Mouse (Mus musculus) heart, postnatal 14 days (tissue): ENCODE data around the gene Gm5460. TPM values are rescaled to one million over a fixed set of nuclear protein-coding genes. Genes with fewer than 3 reads are reported as not detected.
A peak's percentile ranks its signal among the peaks of the same experiment; 100 is the strongest.

Experiments used
- DNase-seq, 2 experiments: peaks; one replicate each; pipeline ENCODE4 v3.0.0; 2021 to 2022
- intact Hi-C: fragments of 180-260 bp; cut with DNase I; formaldehyde crosslinking; loops from one replicate; pipeline ENCODE4 v1.15.1; 2025
- total RNA-seq, 2 experiments: library from RNA; stranded (reverse); gene quantifications; 2 replicates each; pipeline ENCODE4 v1.2.3; 2021

Gene Gm5460
- total RNA-seq, 2 experiments from 2014 or later, result not detected

DNA sequence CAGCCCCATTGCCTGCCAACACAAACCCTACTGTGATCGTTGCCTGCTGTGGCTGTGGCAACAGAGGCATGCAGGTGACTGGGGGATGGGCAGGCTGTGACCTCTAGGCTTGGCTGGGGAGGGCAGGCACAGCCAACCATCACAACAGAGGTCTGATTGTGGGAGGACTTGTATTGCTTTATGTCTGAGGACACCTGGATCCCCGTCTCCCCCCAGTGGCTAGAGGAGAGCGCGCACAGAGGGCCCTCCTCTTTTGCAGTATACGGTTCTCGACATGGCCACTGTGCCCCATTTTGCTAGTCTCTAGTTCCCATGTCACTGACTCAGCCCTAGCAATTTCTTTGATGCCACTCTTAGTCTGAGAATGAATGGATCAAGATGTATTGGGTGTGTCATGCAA, 55.1 kb downstream of the Gm5460 start:
- no peak for DNase-seq
- intact Hi-C loops, result no loop called here

DNA sequence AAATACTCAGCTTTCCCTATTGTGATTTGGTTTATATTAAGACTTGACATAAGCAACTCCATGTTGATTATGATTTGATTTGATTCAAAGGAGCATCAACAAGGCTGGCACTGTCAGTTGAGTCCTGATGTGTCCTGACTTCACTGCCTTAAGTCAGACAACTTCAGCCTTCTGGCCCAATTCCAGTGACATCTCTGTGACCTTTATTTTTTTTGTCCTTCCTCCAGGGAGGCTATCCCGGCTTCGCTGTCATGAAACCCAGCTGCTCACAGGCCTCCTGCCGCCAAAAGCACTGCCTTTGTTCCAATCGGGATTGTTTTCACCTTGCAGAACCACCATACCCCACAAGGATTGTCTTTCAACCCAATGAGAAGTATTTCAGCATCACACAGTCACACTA, 58.8 kb downstream of the Gm5460 start:
- DNase-seq, result peak in 1 of 2 experiments; percentile 29
- intact Hi-C loops, result no loop called here

DNA sequence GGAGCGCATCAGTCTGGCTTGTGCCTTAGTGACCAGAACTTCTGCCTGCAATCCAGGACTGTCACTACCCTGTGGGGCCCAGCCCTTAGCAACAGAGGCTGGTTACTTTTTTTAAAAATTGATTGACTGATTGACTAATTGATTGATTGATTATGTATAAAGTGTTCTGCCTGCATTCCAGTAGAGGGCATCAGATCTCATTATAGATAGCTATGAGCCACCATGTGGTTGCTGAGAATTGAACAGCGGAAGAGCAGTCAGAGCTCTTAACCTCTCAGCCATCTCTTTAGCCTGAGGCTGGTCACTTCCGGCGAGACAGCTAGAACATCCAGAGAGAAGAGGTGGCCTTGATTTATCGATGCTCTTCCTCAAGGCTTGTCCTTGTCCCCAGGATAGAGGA, 60.7 kb downstream of the Gm5460 start:
- intact Hi-C loops, result no loop called here
- no peak for DNase-seq

DNA sequence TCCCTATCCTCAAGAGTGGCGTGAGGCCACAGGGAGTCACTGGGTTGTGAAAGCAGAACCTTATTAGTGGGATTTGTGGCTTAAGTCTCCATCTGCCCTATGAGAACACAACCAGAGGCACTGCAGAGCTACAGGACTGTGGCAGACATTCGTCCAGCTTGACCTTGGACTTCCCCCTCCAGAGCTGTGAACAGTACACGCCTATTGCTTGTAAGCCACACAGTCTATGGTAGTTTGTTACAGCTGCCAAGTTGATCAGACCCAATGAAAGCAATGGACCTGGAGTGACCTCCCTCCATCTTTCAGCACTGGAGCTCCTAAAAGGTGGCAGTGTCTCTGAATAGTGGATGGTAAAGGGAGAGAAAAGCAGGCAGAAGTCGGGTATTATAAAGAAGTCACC, 61.7 kb downstream of the Gm5460 start:
- intact Hi-C loops, result no loop called here
- no peak for DNase-seq

DNA sequence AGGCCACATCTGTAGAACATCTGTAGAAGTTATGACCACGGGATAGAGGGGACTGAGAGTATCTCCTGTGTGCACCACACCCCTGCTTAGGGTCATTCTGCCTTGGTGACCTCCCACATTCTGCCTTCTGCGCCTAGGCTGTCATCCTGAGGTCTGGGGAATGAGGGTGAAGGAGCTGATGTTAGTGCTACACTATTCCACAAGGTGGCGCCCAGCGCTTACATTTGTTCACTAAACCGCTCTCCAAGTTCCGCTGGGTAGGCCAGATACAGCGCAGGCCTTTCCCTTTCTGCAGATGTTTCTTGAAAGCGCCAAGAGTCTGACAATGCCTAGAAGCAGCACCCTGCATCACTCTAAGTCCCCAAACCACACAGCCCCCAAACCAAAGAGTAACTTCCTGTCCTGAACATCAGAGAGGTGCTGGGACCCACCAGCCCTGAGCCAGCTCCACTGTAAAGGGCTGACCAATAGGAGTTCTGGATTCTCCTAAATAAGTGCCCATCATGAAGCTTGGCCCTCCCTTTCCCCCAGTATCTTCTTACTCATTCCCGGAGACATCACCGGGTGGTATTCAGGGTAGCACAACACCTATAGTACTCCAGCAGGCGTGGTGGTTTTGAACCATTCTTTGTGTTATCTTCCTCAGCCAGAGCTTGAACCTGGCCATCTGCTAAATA, 63.9 kb downstream of the Gm5460 start:
- intact Hi-C loops, result loop anchor here (1.0 to 10.0 kb wide), 5 partner anchors 25 to 294 kb away; partner anchors contain the start of genes Mmrn2 and Sncg
- peak; percentile 78 to 84 for DNase-seq

DNA sequence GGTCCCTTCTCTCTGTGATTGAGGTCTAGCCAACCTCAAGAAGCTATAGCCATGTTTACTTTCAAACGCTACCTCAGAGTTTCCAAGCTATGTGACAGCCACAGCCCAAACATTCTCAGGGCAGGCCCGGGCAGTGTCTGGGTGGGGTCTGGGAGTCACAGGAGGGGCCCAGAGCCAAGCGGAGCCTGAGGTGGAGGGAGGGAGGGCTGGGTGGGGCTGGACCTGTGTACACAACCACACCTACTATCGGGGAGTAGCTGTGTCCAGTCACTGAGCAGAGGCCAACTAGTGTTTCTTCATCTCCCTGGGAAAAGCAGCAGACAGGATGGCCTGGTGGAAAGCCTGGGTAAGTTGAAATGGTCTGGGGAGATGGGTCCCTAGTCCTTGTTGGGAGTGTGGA, 69.2 kb downstream of the Gm5460 start, which contains the start of gene Anxa8:
Gene Anxa8 (plus strand): TSS at position 251 of the 400 bp plus-strand sequence.
- intact Hi-C loops, result loop anchor here (10.0 kb wide), 1 partner anchor 289 kb away; the partner anchor contains the start of genes Mmrn2 and Sncg
- peak in 1 of 2 experiments; percentile 12 for DNase-seq

DNA sequence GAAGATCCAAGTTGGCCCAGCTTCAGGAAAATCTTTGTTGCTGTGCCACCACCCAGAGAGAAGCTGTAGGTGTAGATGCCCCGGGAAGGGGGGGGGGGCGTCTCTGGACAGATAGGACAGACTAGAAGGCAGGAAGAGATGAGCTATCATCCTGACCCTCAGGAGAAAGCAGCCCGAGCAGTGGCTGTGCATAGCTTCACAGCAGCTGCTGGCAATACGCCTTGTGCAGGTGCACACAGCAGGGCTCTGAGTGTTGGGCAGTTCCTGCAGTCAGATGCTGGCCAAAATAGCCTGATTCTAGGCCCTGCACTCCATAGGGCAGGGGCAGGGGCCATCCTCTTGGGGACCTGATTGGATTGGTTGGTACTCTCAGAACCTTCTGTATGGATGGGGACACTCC, 70.2 kb downstream of the Gm5460 start:
- no peak for DNase-seq
- intact Hi-C loops, result loop anchor here (10.0 kb wide), 1 partner anchor 288 kb away; the partner anchor contains the start of genes Mmrn2 and Sncg

DNA sequence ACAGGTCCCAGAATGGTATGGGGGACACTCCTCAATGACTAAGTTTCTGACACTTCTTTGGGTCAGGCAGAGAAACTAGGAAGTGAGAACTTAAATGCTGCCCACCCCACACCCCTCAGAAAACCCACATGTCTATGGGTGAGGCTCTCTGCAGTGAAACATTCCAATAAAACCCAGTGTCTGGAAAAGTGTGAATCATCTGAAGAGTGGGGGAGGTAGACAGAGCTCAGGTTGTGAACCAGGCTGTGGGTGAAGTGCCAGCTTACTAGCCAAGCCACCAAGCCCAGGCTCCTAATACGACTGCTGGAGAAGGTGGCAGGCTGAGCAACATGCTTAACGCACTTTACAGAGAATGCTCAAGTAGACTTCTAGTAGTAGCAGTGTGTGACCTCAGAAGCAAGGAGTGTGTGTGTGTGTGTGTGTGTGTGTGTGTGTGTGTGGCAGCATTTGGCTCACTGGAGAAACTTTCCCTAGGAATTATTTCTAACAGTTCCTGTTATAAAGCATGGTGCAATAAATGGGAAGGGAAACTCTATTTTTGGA, 71.4 kb downstream of the Gm5460 start:
- intact Hi-C loops, result loop anchor here (10.0 kb wide), 1 partner anchor 287 kb away; the partner anchor contains the start of genes Mmrn2 and Sncg
- no peak for DNase-seq

DNA sequence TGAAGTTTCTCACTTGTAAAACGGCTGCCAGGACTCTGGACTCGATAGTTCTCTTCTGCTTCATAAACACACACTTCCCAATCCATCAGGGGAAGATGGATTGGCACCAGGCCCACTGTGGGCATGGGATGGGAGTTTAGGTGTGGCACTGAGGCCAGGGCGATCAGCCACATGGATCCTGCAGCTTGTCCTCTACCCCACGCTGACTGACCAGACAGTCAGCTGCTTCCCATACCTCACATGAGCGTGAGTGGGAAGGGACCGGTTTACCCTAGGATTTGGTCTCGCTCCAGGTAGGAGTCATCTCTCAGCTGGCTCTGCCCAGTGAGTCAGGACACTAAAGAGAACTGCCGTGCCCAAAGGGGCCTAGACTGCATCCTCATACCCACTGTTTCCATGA, 73.2 kb downstream of the Gm5460 start:
- intact Hi-C loops, result loop anchor here (10.0 kb wide), 1 partner anchor 285 kb away; the partner anchor contains the start of genes Mmrn2 and Sncg

DNA sequence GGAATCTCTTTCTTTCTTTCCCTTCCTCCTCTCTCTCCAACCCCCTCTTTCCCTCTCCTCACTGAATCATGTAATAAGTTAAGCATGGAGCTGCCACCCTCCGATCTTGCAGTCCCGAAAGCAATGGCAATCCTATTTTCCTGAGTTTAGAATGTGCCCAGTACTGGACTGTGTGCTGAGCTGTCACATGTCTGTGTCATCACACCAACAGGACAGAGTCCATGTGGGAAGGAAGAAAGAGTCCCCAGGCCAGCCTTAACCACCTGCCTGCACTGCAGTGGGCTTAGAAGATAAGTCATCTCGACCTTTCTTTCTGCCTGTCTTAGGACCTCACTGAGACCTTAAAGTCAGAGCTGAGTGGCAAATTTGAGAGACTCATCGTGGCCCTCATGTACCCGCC, 74.9 kb downstream of the Gm5460 start:
- intact Hi-C loops, result no loop called here
- no peak for DNase-seq

More for the DNA sequence above, 73.2 kb downstream of the Gm5460 start:
- DNase-seq, result no peak

DNA sequence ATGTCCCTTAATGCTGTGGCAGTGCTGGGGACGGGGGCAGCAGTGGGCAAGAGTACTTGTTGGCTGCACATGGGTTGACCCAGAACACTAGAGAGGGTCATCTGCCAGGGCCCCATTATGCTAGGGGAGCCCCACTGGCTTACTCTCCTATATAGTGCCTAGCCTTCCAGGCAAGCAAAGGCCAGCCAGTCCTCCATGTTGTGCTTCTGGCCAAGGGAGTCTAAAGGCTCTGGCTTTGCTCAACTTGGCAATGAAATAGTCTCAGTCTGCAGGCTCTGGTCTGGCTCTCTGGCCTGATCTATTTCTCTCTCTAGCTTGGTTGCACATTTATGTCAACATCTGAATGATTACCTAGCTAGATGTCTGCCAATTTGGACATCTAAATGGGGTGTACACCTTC, 76.3 kb downstream of the Gm5460 start:
- intact Hi-C loops, result no loop called here
- DNase-seq, result no peak

DNA sequence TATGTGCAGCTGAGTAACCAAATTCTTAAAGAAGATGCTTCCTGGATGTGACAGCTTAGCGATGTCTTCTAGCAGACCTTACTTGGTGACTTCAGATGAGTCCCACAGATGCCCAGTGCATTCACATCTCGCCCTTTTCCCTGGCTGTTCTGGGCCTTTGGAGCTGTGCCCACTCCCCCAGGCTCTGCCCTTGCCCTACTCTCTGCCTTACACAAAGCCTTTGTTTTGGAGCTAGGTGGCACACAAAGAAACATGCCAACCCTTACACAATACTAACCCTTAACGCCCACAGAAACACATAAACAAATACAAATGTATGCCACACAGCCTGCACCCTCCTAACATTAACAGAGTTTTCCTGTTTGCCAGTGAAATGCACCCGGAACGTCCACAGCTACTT, 79.6 kb downstream of the Gm5460 start:
- DNase-seq, result no peak
- intact Hi-C loops, result no loop called here

Other genes starting within 250 kb of the Gm5460 start
- 1 to 10 TPM; 2.6 to 3.9 TPM for gene Gdf10, start 93.2 kb upstream of the Gm5460 start, total RNA-seq
- gene Gdf2, start 75.7 kb upstream of the Gm5460 start, total RNA-seq, result under 1 TPM; 0.17 to 0.20 TPM
- gene Rbp3, start 62.8 kb upstream of the Gm5460 start, total RNA-seq, result not detected
- not detected for gene Zfp488, start 38.0 kb upstream of the Gm5460 start, total RNA-seq
- not detected for gene Gm30083, start 1.6 kb upstream of the Gm5460 start, total RNA-seq
- gene Antxrl, start 35.9 kb downstream of the Gm5460 start, total RNA-seq, result not detected
- gene Anxa8, start 69.2 kb downstream of the Gm5460 start, total RNA-seq, result 1 to 10 TPM; 4.3 to 5.2 TPM
- gene A630023A22Rik, start 86.0 kb downstream of the Gm5460 start, total RNA-seq, result not detected
- under 1 TPM; 0.07 to 0.24 TPM for gene Npy4r, start 135.7 kb downstream of the Gm5460 start, total RNA-seq
- gene Gprin2, start 184.9 kb downstream of the Gm5460 start, total RNA-seq, result under 1 TPM; 0.07 TPM
- gene Syt15, start 202.8 kb downstream of the Gm5460 start, total RNA-seq, result 1 to 10 TPM in 1 of 2 experiments, under 1 TPM in 1; 0.63 to 1.2 TPM